Mouse (Mus musculus): Measurements from ENCODE around the gene Mitf.

The Mitf gene

DNA sequence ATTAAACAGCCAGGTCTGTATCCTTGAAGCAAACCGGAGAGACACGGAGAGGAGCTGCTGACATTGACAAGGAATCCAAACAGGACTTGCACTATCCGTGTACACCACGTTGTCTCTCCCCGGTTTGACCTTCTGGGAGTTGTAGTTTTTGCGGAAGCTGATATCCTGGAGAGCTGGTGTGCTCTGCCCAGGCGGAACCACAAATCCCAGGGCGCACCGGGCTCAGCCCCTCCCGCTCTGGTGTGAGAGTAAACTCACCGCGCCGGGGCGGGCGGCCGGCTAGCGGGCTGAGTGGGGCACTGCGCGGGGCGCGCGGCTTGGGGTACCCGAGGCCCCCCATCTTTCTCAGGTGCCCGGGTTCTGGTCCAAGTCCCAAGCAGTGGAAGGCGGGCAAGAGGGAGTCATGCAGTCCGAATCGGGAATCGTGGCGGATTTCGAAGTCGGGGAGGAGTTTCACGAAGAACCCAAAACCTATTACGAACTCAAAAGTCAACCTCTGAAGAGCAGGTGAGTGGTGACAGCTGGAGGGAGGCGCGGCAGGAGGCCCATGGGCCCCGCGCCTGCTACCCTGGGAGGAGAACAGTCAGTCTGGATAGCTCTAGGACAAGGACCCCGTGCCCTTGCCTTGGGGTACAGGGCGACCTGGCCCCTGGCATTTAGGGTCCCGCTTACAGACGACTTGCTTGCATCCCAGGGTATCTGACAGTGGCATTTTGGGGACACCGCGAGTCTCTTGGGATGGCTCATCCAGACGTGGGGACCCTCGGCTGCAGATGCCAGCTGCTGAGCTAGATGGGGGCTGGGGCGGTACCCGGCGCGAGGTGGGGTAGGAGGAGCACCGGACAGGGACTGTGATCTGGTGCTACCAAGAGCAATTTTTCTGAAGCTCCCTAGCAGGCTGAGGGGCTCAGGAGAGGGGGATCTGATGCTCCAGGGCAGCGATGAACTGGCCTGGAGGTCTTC, at the start of gene Mitf:
Gene Mitf (plus strand): TSS at position 272 of the 963 bp plus-strand sequence.
- in situ Hi-C loops (cut with MboI; ENCODE audit: unreplicated experiment in 2 of 2): no loop called here

DNA sequence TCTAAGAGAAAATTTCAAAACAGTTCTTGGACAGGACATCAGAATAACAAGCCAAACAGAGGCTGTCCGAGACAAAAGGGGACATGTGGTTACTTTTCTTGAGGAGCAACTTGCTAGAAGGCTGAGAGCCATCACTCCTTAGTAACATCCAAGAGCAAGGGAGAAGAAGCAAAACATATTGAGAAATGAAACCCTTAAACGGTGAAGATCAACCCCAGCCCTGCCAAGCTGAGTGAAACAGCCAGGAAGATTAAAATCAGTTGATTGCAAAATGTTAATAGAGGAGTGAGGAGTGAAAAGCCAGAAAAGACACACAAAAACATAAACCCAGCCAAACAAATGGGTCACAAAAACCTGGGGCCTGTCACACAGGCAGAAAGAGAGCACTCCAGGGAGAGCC, 49.5 kb upstream of the Mitf start:
- in situ Hi-C loops (cut with MboI; ENCODE audit: unreplicated experiment in 2 of 2): loop anchor here in 1 of 2 experiments (10.0 kb wide), 1 partner anchor 247 kb away; no protein-coding TSS in a partner anchor

DNA sequence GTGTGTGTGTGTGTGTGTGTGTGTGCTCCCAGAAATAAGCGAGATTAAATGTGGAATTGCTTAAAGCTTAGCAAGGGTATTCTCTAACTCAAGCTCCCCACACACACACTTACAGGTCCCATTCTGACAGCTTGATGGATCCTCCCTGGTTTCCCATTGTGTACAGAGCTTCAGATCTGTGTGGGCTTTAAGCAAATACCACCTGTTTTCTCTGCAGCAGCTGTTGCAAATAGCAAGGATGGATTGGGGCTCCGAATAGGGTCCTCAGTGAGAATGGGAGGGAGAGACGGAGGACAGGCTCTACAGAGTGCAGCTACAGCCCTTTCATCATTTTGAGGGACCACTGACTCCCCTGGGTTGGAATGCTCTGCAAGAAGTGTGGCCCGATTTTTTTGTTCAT, 48.0 kb upstream of the Mitf start:
- in situ Hi-C loops (cut with MboI; ENCODE audit: unreplicated experiment in 2 of 2): loop anchor here in 1 of 2 experiments (10.0 kb wide), 1 partner anchor 246 kb away; no protein-coding TSS in a partner anchor

DNA sequence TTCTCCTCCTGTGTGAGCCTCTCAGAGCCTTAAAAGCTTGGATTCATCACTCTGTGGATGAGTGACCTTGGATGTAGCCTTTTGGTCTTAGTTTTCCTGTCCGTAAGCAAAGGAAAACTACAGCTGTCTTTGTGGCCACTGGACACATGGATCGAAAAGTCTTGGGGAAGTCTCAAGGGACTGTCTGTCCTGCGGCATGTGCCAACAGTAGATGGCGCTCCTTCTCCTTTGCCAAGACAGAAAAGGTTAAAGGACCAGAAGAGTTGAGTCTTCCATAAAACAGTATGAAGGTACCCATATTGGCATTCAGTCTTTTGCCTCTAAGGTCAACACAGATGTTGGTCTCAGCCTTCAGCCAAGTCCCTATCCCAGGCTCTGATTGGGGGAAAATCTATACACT, 47.6 kb upstream of the Mitf start:
- in situ Hi-C loops (cut with MboI; ENCODE audit: unreplicated experiment in 2 of 2): loop anchor here in 1 of 2 experiments (10.0 kb wide), 1 partner anchor 246 kb away; no protein-coding TSS in a partner anchor

DNA sequence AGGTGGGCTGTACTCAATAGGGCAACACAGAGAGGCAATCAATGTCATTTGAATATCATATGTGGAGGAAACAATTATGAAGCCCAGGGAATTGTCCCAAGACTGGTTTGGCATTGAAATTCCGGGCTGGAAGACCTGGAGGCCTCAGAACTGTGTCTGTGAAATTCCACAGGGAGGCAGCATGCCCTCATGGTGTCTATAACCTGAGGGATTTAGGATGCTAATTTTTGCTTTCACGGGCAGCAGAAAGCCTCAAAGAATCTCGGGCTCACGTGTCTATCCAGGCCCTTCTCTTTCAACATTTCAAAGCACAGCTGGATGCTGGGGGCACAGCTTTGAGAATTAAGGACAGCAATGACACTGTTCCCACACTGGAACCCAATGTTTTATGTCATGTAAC, 45.5 kb upstream of the Mitf start:
- in situ Hi-C loops (cut with MboI; ENCODE audit: unreplicated experiment in 2 of 2): no loop called here

DNA sequence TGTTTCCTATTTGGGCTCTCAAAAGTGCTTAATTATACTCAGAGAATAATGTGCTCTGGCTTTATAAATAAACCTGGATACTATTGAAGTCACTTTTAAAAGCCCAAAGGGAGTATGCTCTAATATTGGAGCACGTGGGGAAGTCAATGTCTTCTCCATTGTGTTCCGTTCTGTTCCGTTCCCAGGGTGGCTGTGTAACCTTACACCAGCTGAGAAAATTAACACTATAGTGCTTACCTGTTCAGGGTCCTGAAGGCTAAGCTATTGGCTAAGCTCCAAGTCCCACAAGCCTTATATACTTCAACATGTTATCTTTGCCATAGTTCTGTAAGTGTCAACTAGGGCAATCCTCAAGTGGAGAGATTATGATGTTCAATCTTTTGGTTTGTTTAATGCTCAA, 42.9 kb upstream of the Mitf start:
- in situ Hi-C loops (cut with MboI; ENCODE audit: unreplicated experiment in 2 of 2): no loop called here

DNA sequence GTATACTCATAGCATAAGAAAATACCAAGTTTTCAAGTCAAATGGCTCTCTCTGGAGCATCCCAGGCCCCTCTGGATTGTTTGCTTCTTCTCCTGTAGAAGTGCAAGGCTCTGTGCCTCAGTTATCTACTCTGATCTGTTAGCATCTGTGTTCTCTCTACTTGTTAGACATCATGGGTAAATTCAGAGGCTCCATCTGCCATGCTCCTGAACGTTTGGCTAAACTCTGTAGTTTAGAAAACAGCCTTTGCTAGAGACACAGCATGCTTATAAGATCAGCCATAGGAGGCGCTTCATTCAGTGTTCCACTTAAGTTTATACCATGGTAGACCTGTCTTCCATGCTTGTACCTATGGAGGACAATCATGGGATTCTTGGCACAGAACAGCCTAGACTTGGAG, 39.0 kb upstream of the Mitf start:
- in situ Hi-C loops (cut with MboI; ENCODE audit: unreplicated experiment in 2 of 2): no loop called here

DNA sequence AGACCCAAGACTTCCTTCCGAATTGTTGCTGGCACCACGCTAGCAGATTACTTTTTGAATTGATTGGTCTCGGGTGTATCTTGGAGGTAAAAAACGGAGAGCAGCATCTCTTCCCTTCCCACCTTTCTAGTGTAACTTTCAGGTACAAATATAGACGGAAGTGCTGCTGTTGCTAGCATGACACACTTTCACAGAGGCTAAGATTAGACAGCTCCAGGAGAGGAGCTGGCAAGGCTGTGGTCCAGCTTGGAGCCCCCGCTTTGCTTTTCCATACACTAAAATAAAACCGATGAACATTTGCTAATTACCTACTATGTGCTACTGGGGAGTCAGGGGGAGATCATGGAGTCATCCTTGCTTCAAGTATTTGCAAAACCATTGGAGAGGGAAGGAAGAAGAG, 37.3 kb upstream of the Mitf start:
- in situ Hi-C loops (cut with MboI; ENCODE audit: unreplicated experiment in 2 of 2): no loop called here

DNA sequence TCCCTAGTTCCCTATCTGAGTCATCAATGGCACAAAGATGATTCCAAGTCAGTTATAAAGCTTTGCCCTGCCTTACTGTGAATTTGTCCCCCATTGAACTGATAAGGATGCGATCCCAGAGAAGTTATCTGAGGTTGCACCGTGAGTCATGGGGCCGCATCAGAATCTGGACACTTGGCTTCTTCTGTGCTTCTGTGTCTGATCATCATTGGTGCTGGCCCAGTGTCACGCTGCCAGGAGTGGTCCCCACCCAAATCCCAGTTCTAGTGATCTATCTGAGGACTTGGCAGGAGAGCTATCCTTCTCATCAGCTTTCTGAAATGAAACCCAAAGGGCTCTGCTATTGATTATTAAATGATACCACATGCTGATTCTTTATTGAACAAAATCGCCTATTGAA, 25.5 kb upstream of the Mitf start:
- in situ Hi-C loops (cut with MboI; ENCODE audit: unreplicated experiment in 2 of 2): no loop called here

DNA sequence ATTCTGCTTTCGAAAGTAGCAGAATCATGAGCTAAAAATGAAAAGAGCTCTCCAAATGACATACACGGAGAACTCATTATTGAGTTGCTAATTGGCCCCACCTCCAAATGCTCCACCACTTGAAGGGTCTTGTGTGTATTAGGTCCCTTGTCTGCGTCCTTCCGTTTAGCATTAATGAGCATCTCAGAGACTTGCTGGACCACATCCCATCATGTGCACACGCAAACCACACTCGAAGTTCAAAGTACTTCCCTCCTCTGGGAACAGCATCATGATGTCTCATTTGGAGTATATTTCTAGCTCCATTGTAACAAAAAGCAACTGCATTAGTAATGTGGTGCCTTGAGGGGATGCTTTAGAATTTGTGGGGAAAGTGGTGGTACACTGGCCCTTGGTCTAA, 24.6 kb upstream of the Mitf start:
- in situ Hi-C loops (cut with MboI; ENCODE audit: unreplicated experiment in 2 of 2): no loop called here

DNA sequence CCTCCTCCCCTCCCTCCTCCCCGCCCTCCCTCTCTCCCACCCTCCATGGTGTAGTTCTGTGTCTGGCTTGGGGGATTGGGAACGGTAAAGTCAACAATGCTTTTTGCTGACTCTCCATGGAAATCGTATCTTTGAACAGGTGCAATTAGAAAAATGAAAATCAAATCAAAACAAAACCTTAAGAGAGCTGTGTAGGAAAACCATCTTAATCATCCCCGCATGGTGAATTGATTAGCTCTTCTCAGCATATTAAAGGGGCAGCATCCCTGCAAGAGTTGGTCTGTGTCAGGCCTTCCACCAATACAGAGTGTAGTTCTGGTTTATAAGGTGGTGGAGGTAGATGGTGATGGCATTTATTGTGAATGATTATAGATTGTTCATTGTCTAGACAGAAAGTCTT, 20.0 kb upstream of the Mitf start:
- in situ Hi-C loops (cut with MboI; ENCODE audit: unreplicated experiment in 2 of 2): no loop called here

DNA sequence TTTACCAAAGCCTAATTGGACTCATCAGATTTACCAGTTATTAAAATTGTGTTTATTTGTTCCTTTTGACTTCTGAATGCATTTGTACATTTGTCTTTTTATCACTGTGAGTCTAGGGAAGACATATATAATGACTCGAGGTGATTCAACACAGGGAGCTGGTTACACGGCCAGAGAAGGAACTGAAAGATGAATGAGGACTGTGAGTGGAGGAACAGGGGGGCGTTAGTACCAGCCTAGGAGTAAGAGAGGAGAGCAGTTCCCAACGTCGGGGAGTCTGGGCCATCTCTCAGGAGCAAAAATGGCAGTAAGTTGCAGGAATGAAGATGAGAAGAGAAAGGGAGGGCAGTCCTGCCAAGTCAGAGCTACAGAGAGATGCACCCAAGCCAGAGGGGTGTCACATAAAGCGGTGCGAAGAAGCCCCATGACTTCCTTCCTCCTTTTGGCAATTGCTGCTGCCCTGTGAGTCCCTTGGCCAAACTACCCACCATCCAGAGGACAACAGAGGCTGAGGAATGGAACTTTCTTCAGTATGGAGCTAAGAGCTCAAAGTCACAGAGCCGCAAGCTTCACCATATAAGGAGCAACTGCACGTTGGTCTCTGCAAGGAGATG, 18.4 kb upstream of the Mitf start:
- in situ Hi-C loops (cut with MboI; ENCODE audit: unreplicated experiment in 2 of 2): no loop called here

DNA sequence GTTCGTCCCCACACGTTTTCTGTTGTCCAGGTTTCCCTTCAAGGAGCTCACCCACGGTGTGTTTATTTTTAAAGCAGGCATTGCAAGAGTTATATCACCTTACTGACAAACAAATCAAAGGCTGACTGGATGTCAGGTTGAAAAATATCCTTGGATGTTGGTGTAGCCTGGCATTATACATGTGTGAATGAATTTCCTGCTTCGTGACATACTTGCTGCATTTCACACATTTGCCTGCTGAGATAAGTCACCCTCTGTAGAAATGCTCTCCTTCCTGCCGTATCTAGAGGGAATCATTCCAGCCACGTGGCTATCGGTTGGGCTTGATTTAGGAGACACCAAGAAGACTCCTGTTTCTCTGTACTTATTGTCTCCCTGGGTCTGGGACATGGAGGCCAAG, 17.2 kb upstream of the Mitf start:
- in situ Hi-C loops (cut with MboI; ENCODE audit: unreplicated experiment in 2 of 2): no loop called here

DNA sequence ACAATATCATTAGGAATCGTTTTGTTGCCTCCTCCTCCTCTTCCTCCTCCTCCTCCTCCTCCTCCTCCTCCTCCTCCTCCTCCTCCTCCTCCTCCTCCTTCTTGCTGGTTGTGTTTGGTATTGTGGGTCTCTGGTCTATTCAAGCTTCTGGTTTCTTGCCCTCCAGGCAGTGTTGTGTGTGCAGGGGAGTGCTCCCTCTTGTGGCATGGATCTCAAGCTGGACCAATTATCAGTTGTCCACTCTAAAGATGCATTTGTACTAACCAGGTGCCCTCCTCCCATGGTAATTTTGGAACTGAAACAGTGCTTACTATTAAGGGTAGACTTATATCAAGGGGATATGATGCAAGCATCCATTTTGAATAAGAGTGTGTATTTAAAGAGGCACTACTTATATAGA, 14.7 kb upstream of the Mitf start:
- in situ Hi-C loops (cut with MboI; ENCODE audit: unreplicated experiment in 2 of 2): no loop called here

DNA sequence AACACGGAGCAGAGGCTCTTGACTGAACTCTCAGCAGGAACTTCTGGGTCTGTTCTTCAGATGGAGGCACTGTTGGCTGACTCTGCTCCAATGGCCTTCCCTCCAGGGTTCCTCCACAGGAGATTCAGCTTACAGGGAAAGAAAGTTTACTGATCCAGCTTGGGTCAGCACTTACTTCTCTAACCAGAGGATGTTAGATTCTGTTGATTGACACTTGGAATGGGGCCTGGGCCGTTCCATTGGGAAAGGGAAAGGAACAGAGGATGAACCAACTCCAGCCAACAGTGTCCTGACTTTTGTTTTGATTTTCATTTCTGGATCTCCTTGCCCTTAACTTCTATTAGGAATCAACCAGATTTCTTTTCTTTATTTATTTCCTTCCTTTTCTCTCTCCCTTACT, 11.7 kb upstream of the Mitf start:
- in situ Hi-C loops (cut with MboI; ENCODE audit: unreplicated experiment in 2 of 2): no loop called here

DNA sequence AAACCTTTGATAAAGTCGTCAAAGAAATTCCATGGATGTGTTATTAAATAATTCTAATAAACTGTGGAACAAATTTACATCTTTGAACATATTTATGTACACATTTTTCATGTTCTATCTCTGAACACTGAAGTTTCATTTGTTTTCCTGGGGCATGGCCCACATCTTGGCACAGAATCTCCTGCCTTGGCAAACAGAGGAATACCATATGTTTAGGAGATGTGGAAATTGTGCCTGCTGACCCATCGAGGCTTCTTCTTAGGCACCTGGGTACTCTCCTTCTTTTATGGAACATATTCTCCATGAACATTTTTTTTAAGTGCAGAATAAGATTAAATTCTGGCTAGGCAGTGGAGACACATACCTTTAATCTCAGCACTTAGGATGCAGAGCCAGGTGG, 6.2 kb upstream of the Mitf start:
- in situ Hi-C loops (cut with MboI; ENCODE audit: unreplicated experiment in 2 of 2): no loop called here

DNA sequence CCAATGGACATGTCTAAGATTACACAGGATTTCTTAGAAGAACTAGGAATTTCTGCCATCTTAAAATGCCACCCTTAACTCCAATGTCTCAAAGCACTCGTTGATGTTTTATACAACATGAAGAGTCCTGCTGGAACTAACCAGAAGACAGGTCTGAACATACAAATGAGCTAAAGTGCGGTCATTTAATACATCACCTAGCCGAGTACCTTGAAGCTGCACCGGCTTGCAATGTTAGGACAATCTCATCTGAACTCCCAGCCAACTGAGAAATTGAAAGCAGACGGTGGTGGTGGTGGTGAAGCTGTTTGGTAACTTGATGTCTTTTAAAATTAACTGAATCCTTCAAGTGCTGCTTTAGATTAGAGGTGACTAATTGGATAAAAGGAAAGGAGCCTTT, 801 bp upstream of the Mitf start:
- in situ Hi-C loops (cut with MboI; ENCODE audit: unreplicated experiment in 2 of 2): no loop called here

DNA sequence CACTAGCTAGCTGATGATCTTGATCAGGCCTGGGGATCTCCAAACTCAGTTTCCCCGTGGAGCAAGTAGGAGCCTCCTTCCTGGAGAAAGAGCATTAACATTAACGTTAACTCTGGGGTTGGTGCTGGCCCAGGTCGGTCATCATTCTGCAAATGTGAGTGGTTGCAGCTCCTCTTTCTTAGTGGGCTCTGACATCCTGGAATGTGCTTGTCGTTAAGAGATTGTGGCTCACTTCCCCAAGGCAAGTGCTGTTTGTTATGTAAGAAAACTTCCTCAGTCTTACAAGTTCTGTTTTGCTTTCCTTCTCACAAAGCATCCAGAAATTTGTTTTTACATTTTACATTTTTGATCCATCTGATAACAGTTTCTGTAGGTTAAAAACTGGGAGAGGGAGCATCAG, 7.3 kb downstream of the Mitf start:
- in situ Hi-C loops (cut with MboI; ENCODE audit: unreplicated experiment in 2 of 2): no loop called here

DNA sequence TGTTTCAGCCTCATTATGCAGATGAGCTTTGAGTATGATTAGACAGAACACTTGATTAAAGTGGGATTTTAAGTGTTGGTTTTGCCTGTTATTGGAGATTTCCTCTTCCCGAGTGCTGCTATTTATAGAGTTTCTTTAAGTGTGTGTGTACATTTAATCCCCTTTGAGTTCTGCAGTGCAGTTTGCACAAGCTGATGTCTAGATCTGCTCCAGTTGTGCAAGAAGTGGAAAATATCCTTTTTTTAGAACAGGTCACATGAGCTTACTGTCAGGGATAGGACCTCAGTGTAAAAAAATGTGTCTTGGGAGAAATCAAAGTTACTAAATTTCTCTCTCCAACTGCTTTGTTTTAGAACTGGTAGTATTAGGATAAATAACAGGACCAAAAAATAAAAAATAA, 8.9 kb downstream of the Mitf start:
- in situ Hi-C loops (cut with MboI; ENCODE audit: unreplicated experiment in 2 of 2): no loop called here

DNA sequence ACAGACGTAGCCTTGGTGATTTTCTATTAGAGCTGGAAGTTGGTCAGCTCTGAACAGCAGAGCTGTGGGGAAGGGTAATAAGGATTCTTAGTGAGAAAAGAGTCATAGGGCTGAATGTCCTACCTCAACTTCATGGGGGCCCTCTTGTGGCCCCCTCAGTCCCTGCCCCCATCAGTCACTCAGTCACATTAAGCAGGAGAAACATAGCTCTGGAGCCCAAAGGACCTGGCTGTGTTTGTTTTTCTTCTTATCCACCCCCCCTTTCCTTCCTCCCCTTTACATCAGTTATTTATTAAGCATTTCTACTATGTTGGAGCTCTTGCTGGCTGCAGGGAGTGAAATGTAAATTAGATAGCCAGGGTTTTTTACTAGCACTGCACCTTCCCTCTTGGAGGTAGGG, 10.0 kb downstream of the Mitf start:
- in situ Hi-C loops (cut with MboI; ENCODE audit: unreplicated experiment in 2 of 2): no loop called here

DNA sequence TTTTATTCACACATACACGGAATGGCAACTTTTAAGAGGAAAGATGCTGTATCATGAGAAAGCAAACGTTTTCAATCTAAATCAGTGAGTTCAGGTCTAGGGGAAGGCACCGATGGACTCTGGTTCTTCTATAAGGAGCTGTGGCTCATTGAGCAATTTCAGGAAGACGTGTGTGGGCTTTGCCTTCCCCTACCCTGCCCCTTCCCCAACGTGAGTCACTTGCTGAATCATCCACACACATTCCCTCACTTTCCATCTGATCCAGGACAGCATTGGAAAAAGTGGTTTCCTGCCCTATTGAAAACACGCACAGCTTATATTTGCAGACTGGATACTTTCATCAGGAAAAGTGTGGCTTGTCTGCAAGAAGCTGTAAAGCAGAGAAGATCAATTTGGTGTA, 11.3 kb downstream of the Mitf start:
- in situ Hi-C loops (cut with MboI; ENCODE audit: unreplicated experiment in 2 of 2): no loop called here

DNA sequence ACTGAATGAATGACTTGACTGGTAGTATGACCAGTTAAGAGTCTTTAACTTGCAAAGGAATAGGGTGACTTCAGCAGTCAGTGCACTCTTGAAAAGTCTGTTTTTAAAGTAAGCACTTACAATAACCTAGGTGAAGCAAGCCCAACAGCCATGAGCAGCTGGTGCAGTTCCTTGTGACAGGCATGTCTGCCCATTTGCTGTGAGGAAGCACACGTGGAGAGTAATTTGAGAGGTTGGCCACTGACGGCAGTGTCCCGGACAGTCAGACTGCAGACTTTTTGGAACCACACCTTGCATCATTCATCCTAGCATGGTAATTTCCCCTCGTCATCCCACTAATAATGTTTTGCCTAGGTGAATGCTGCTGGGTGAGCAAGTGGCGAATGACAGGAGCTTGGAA, 12.1 kb downstream of the Mitf start:
- in situ Hi-C loops (cut with MboI; ENCODE audit: unreplicated experiment in 2 of 2): no loop called here
